Comparison of ENCODE assay signal across 8 mouse cellular contexts in the genomic region with DNA sequence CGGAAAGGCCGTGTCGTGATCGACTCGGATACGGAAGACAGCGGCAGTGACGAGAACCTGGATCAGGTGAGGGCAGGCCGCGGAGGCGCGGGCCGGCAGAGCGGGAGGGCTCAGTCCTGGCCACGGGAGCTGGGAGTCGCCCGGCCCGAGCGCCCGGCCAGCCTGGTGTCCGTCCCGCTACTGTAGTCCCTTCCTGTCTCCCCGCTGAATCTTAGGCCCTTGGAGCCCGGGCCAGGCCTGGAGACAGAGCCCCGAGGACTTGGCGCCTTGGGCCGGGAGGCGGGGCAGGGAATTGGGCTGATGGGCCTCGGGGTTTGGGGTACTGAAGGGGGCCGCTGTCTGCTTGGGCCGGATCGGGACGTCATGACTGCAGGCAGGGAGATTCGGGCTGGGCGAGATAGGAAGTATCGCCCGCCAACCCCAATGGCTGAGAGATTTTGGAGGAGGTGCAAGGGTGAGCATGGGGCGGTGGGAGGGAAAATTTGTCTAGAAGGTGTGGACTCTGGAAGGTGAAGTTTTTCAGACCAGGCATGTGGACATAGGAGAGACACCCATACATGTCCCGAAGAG. TPM values are rescaled to one million over a fixed set of nuclear protein-coding genes. Genes with fewer than 3 reads are reported as not detected.
DNase-seq lines count a peak whose midpoint lies in the region; ATAC-seq and TF ChIP-seq lines count a peak whose summit lies in the region.

No protein-coding gene starts in this region.

- H3K27me3 ChIP-seq in E14TG2a.4 (ENCODE audit: insufficient read depth, low read length): peaks cover 6% of the 10 kb centered on the region
- H3K27me3 ChIP-seq in embryonic facial prominence, embryonic 15.5 days: no peaks in the 10 kb centered on the region
- H3K27me3 ChIP-seq in intestine, embryonic 15.5 days (replicated peaks): no peaks in the 10 kb centered on the region
- H3K27me3 ChIP-seq in midbrain, embryonic 13.5 days: peaks cover 5% of the 10 kb centered on the region; the same call in 1 of the 2 replicates

- DNase-seq in heart, adult 8-10 months (ENCODE audit: low spot score): peak; percentile 13
- no peak for DNase-seq in heart, postnatal 14 days
- no peak for DNase-seq in adrenal gland, postnatal 4 days (ENCODE audit: low spot score in 2 of 2)
- DNase-seq in ovary, postnatal 10 days (ENCODE audit: low spot score): no peak

- TF ChIP-seq CTCF in E14TG2a.4 (conservative IDR thresholded peaks at IDR 0.05; ENCODE audit: low read length): no peak

- peak overlapping the region; percentile 99 for H3K4me3 ChIP-seq in E14TG2a.4 (replicated peaks; ENCODE audit: low read length)
- H3K4me3 ChIP-seq in embryonic facial prominence, embryonic 15.5 days (replicated peaks): peak overlapping the region; percentile 98
- peak overlapping the region; percentile 99 for H3K4me3 ChIP-seq in intestine, embryonic 15.5 days (replicated peaks)
- H3K4me3 ChIP-seq in midbrain, embryonic 13.5 days (replicated peaks): peak overlapping the region; percentile 100

- H3K36me3 ChIP-seq in E14TG2a.4 (ENCODE audit: insufficient read depth, low read length): peaks cover 13% of the 10 kb centered on the region
- H3K36me3 ChIP-seq in embryonic facial prominence, embryonic 15.5 days: no peaks in the 10 kb centered on the region
- no peaks in the 10 kb centered on the region for H3K36me3 ChIP-seq in intestine, embryonic 15.5 days
- no peaks in the 10 kb centered on the region for H3K36me3 ChIP-seq in midbrain, embryonic 13.5 days

- H3K4me1 ChIP-seq in E14TG2a.4 (replicated peaks; ENCODE audit: low read depth, low read length): peaks cover 31% of the 10 kb centered on the region
- H3K4me1 ChIP-seq in embryonic facial prominence, embryonic 15.5 days: peaks cover 9% of the 10 kb centered on the region
- 0 out of 2 replicates have a peak, but pooled peaks cover 2% of the 10 kb centered on the region for H3K4me1 ChIP-seq in intestine, embryonic 15.5 days (replicated peaks)
- H3K4me1 ChIP-seq in midbrain, embryonic 13.5 days (replicated peaks): peaks cover 26% of the 10 kb centered on the region

- H3K9me3 ChIP-seq in E14TG2a.4 (ENCODE audit: low read length): no peaks in the 10 kb centered on the region
- no peaks in the 10 kb centered on the region for H3K9me3 ChIP-seq in embryonic facial prominence, embryonic 15.5 days (replicated peaks)
- no peaks in the 10 kb centered on the region for H3K9me3 ChIP-seq in intestine, embryonic 15.5 days
- no peaks in the 10 kb centered on the region for H3K9me3 ChIP-seq in midbrain, embryonic 13.5 days

- H3K9ac ChIP-seq in embryonic facial prominence, embryonic 15.5 days: peak overlapping the region; percentile 97
- H3K9ac ChIP-seq in intestine, embryonic 15.5 days: peak overlapping the region; percentile 99
- peak overlapping the region; percentile 99 for H3K9ac ChIP-seq in midbrain, embryonic 13.5 days (replicated peaks)

- peak overlapping the region; percentile 76 for H3K27ac ChIP-seq in embryonic facial prominence, embryonic 15.5 days (replicated peaks)
- H3K27ac ChIP-seq in intestine, embryonic 15.5 days: peak overlapping the region; percentile 76
- peak overlapping the region; percentile 88 for H3K27ac ChIP-seq in midbrain, embryonic 13.5 days

- H3K4me2 ChIP-seq in embryonic facial prominence, embryonic 15.5 days (replicated peaks): peak overlapping the region; percentile 75
- H3K4me2 ChIP-seq in intestine, embryonic 15.5 days (replicated peaks): peak overlapping the region; percentile 79
- peak overlapping the region; percentile 90 for H3K4me2 ChIP-seq in midbrain, embryonic 13.5 days (replicated peaks)

- under 1% methylated on average over 39 of the region's 39 CpGs for WGBS in embryonic facial prominence, embryonic 15.5 days
- WGBS in intestine, embryonic 15.5 days: under 1% methylated on average over 39 of the region's 39 CpGs
- under 1% methylated on average over 37 of the region's 39 CpGs for WGBS in midbrain, embryonic 13.5 days

- intact Hi-C loops in heart, postnatal 14 days (cut with DNase I): loop anchor here (5.0 kb wide), 1 partner anchor 67 kb away; the partner anchor contains the start of gene Itpka

- ATAC-seq in embryonic facial prominence, embryonic 15.5 days (ENCODE audit: insufficient number of reproducible peaks, low FRiP score, low TSS enrichment, low read depth): peak; percentile 83
- ATAC-seq in intestine, embryonic 15.5 days: peak; percentile 92
- ATAC-seq in midbrain, embryonic 13.5 days: peak; percentile 93

RNA-seq across cellular contexts. Expression of gene Rtf1, which starts 0.4 kb away (rescaled TPM):
- total RNA-seq in heart, adult 8-10 months (2022): 10 to 100 TPM; 22.5 to 25.6 (median 24.1) TPM
- 10 to 100 TPM; 22.6 to 23.5 TPM for total RNA-seq in heart, postnatal 14 days (2021)
- polyA plus RNA-seq in embryonic facial prominence, embryonic 15.5 days (2015; fragmentation: Nextera tagmentation; extraction: Ambion mirVana): 42.0 and 45.5 TPM in 2 replicates
- 30.5 and 34.8 TPM in 2 replicates for polyA plus RNA-seq in intestine, embryonic 15.5 days (2015; fragmentation: Nextera tagmentation; extraction: Ambion mirVana)
- polyA plus RNA-seq in midbrain, embryonic 13.5 days (2015; fragmentation: Nextera tagmentation; extraction: Ambion mirVana): 64.4 and 69.8 TPM in 2 replicates
- total RNA-seq in adrenal gland, postnatal 4 days (2021): 10 to 100 TPM; 39.8 to 41.6 TPM

RNA-seq across cellular contexts. Expression of gene Ndufaf1, which starts 12.7 kb away (rescaled TPM):
- 10 to 100 TPM; 53.6 to 71.5 (median 63.6) TPM for total RNA-seq in heart, adult 8-10 months (2022)
- 10 to 100 TPM; 59.2 to 64.1 TPM for total RNA-seq in heart, postnatal 14 days (2021)
- 43.7 and 44.1 TPM in 2 replicates for polyA plus RNA-seq in embryonic facial prominence, embryonic 15.5 days (2015; fragmentation: Nextera tagmentation; extraction: Ambion mirVana)
- polyA plus RNA-seq in intestine, embryonic 15.5 days (2015; fragmentation: Nextera tagmentation; extraction: Ambion mirVana): 50.0 and 51.6 TPM in 2 replicates
- polyA plus RNA-seq in midbrain, embryonic 13.5 days (2015; fragmentation: Nextera tagmentation; extraction: Ambion mirVana): 40.8 and 41.2 TPM in 2 replicates
- total RNA-seq in adrenal gland, postnatal 4 days (2021): 10 to 100 TPM; 39.1 to 42.6 TPM

RNA-seq across cellular contexts. Expression of gene Oip5, which starts 57.0 kb away (rescaled TPM):
- total RNA-seq in heart, adult 8-10 months (2022): 1 to 10 TPM in 1 of 4 experiments, under 1 TPM in 3; 0.34 to 1.2 (median 0.58) TPM
- 1 to 10 TPM in 1 of 2 experiments, under 1 TPM in 1; 0.74 to 1.6 TPM for total RNA-seq in heart, postnatal 14 days (2021)
- polyA plus RNA-seq in embryonic facial prominence, embryonic 15.5 days (2015; fragmentation: Nextera tagmentation; extraction: Ambion mirVana): 17.3 and 18.3 TPM in 2 replicates
- polyA plus RNA-seq in intestine, embryonic 15.5 days (2015; fragmentation: Nextera tagmentation; extraction: Ambion mirVana): 21.0 and 22.8 TPM in 2 replicates
- 12.6 and 13.5 TPM in 2 replicates for polyA plus RNA-seq in midbrain, embryonic 13.5 days (2015; fragmentation: Nextera tagmentation; extraction: Ambion mirVana)
- 10 to 100 TPM; 10.5 to 10.7 TPM for total RNA-seq in adrenal gland, postnatal 4 days (2021)

RNA-seq across cellular contexts. Expression of gene Nusap1, which starts 57.2 kb away (rescaled TPM):
- total RNA-seq in heart, adult 8-10 months (2022): 1 to 10 TPM in 1 of 4 experiments, under 1 TPM in 3; 0.28 to 1.7 (median 0.37) TPM
- total RNA-seq in heart, postnatal 14 days (2021): 1 to 10 TPM; 3.6 to 6.4 TPM
- polyA plus RNA-seq in embryonic facial prominence, embryonic 15.5 days (2015; fragmentation: Nextera tagmentation; extraction: Ambion mirVana): 57.3 and 60.0 TPM in 2 replicates
- 56.6 and 65.4 TPM in 2 replicates for polyA plus RNA-seq in intestine, embryonic 15.5 days (2015; fragmentation: Nextera tagmentation; extraction: Ambion mirVana)
- 35.7 and 36.4 TPM in 2 replicates for polyA plus RNA-seq in midbrain, embryonic 13.5 days (2015; fragmentation: Nextera tagmentation; extraction: Ambion mirVana)
- total RNA-seq in adrenal gland, postnatal 4 days (2021): 10 to 100 TPM; 20.1 to 21.8 TPM

Comparison
In these comparisons a context has a peak if more than half of its experiments do, and no peak if none do; other contexts are left out.
1. RNA of gene Oip5, which starts 57.0 kb away (total RNA-seq): 10.5 to 10.7 TPM in adrenal gland, postnatal 4 days; 0.74 to 1.6 TPM in heart, postnatal 14 days and 0.34 to 1.2 TPM in heart, adult 8-10 months; every median in the first group is over 4 times any median in the second.
2. Peak in every context shown above with its lines, with median percentiles within 50 percentile points of each other: H3K4me3 ChIP-seq, ATAC-seq, H3K27ac ChIP-seq, H3K4me2 ChIP-seq and H3K9ac ChIP-seq.